Mouse (Mus musculus): ENCODE measurements around the gene 1700025G04Rik. TPM values are rescaled to one million over a fixed set of nuclear protein-coding genes. Genes with fewer than 3 reads are reported as not detected.

Gene 1700025G04Rik
- polyA plus RNA-seq, 1 experiment from 2014 or later: 29.1 TPM

- ATAC-seq (ENCODE audit: low read depth): no peak
- 88% methylated on average over 5 of the region's 5 CpGs for WGBS
- no peaks in the 10 kb centered on the region for H3K4me1 ChIP-seq (ENCODE audit: control insufficient read depth, insufficient read depth, low read length)
- H3K36me3 ChIP-seq (ENCODE audit: control insufficient read depth, insufficient read depth, low read length): no peaks in the 10 kb centered on the region
- H3K9ac ChIP-seq (replicated peaks; ENCODE audit: low read depth, low read length): no peak overlapping the region
- no peak overlapping the region for H3K4me3 ChIP-seq (ENCODE audit: low read depth, low read length)
- H3K9me3 ChIP-seq (ENCODE audit: control insufficient read depth, low read length): no peaks in the 10 kb centered on the region
- H3K27me3 ChIP-seq (ENCODE audit: control insufficient read depth, insufficient read depth, low read length): no peaks in the 10 kb centered on the region
- no peak overlapping the region for H3K4me2 ChIP-seq (ENCODE audit: low read depth, low read length)
- no peak overlapping the region for H3K27ac ChIP-seq (ENCODE audit: low read depth, low read length)
These were observed 217.0 kb downstream of the 1700025G04Rik start for GRCm38 (mm10) chr1:151872971-151873370.

- Histone ChIP-seq H3K36me3 (ENCODE audit: control insufficient read depth, insufficient read depth, low read length) (no peaks in the 10 kb centered on the region), H3K9me3 (ENCODE audit: control insufficient read depth, low read length) (no peaks in the 10 kb centered on the region), H3K9ac (replicated peaks; ENCODE audit: low read depth, low read length) (no peak overlapping the region), H3K4me1 (ENCODE audit: control insufficient read depth, insufficient read depth, low read length) (no peaks in the 10 kb centered on the region), H3K27ac (ENCODE audit: low read depth, low read length) (no peak overlapping the region), H3K4me3 (ENCODE audit: low read depth, low read length) (no peak overlapping the region), H3K4me2 (ENCODE audit: low read depth, low read length) (no peak overlapping the region), H3K27me3 (ENCODE audit: control insufficient read depth, insufficient read depth, low read length) (no peaks in the 10 kb centered on the region)
- 95% methylated on average over 6 of the region's 6 CpGs for WGBS
- ATAC-seq (ENCODE audit: low read depth): no peak
These were observed 225.6 kb downstream of the 1700025G04Rik start for GRCm38 (mm10) chr1:151864326-151864725.

GRCm38 (mm10) chr1:151863797-151864147 lies 226.2 kb downstream of the 1700025G04Rik start:
- H3K27ac ChIP-seq (ENCODE audit: low read depth, low read length): no peak overlapping the region
- no peak overlapping the region for H3K4me2 ChIP-seq (ENCODE audit: low read depth, low read length)
- 83% methylated on average over 12 of the region's 12 CpGs for WGBS
- H3K4me3 ChIP-seq (ENCODE audit: low read depth, low read length): no peak overlapping the region
- no peaks in the 10 kb centered on the region for H3K4me1 ChIP-seq (ENCODE audit: control insufficient read depth, insufficient read depth, low read length)
- ATAC-seq (ENCODE audit: low read depth): no peak
- no peaks in the 10 kb centered on the region for H3K9me3 ChIP-seq (ENCODE audit: control insufficient read depth, low read length)
- no peaks in the 10 kb centered on the region for H3K27me3 ChIP-seq (ENCODE audit: control insufficient read depth, insufficient read depth, low read length)
- H3K9ac ChIP-seq (replicated peaks; ENCODE audit: low read depth, low read length): no peak overlapping the region
- H3K36me3 ChIP-seq (ENCODE audit: control insufficient read depth, insufficient read depth, low read length): no peaks in the 10 kb centered on the region

GRCm38 (mm10) chr1:151863135-151863796 lies 226.7 kb downstream of the 1700025G04Rik start:
- H3K27me3 ChIP-seq (ENCODE audit: control insufficient read depth, insufficient read depth, low read length): no peaks in the 10 kb centered on the region
- H3K4me3 ChIP-seq (ENCODE audit: low read depth, low read length): no peak overlapping the region
- no peaks in the 10 kb centered on the region for H3K9me3 ChIP-seq (ENCODE audit: control insufficient read depth, low read length)
- H3K9ac ChIP-seq (replicated peaks; ENCODE audit: low read depth, low read length): no peak overlapping the region
- WGBS: 85% methylated on average over 17 of the region's 17 CpGs
- H3K27ac ChIP-seq (ENCODE audit: low read depth, low read length): no peak overlapping the region
- H3K4me1 ChIP-seq (ENCODE audit: control insufficient read depth, insufficient read depth, low read length): no peaks in the 10 kb centered on the region
- no peaks in the 10 kb centered on the region for H3K36me3 ChIP-seq (ENCODE audit: control insufficient read depth, insufficient read depth, low read length)
- ATAC-seq (ENCODE audit: low read depth): no peak
- H3K4me2 ChIP-seq (ENCODE audit: low read depth, low read length): no peak overlapping the region

GRCm38 (mm10) chr1:151862109-151862508 lies 227.8 kb downstream of the 1700025G04Rik start:
- Histone ChIP-seq H3K27ac (ENCODE audit: low read depth, low read length) (no peak overlapping the region), H3K4me2 (ENCODE audit: low read depth, low read length) (no peak overlapping the region), H3K9me3 (ENCODE audit: control insufficient read depth, low read length) (no peaks in the 10 kb centered on the region), H3K36me3 (ENCODE audit: control insufficient read depth, insufficient read depth, low read length) (no peaks in the 10 kb centered on the region), H3K27me3 (ENCODE audit: control insufficient read depth, insufficient read depth, low read length) (no peaks in the 10 kb centered on the region), H3K4me3 (ENCODE audit: low read depth, low read length) (no peak overlapping the region), H3K9ac (replicated peaks; ENCODE audit: low read depth, low read length) (no peak overlapping the region), H3K4me1 (ENCODE audit: control insufficient read depth, insufficient read depth, low read length) (no peaks in the 10 kb centered on the region)
- WGBS: 93% methylated on average over 8 of the region's 8 CpGs
- ATAC-seq (ENCODE audit: low read depth): no peak

GRCm38 (mm10) chr1:151861334-151861995 lies 228.5 kb downstream of the 1700025G04Rik start:
- Histone ChIP-seq H3K36me3 (ENCODE audit: control insufficient read depth, insufficient read depth, low read length) (no peaks in the 10 kb centered on the region), H3K27me3 (ENCODE audit: control insufficient read depth, insufficient read depth, low read length) (no peaks in the 10 kb centered on the region), H3K9me3 (ENCODE audit: control insufficient read depth, low read length) (no peaks in the 10 kb centered on the region), H3K27ac (ENCODE audit: low read depth, low read length) (no peak overlapping the region), H3K4me1 (ENCODE audit: control insufficient read depth, insufficient read depth, low read length) (no peaks in the 10 kb centered on the region), H3K4me2 (ENCODE audit: low read depth, low read length) (no peak overlapping the region), H3K9ac (replicated peaks; ENCODE audit: low read depth, low read length) (no peak overlapping the region), H3K4me3 (ENCODE audit: low read depth, low read length) (no peak overlapping the region)
- no peak for ATAC-seq (ENCODE audit: low read depth)
- 72% methylated on average over 20 of the region's 20 CpGs for WGBS

GRCm38 (mm10) chr1:151858474-151858873 lies 231.5 kb downstream of the 1700025G04Rik start:
- H3K9ac ChIP-seq (replicated peaks; ENCODE audit: low read depth, low read length): no peak overlapping the region
- no peaks in the 10 kb centered on the region for H3K4me1 ChIP-seq (ENCODE audit: control insufficient read depth, insufficient read depth, low read length)
- no peak overlapping the region for H3K4me2 ChIP-seq (ENCODE audit: low read depth, low read length)
- no peak overlapping the region for H3K4me3 ChIP-seq (ENCODE audit: low read depth, low read length)
- H3K27me3 ChIP-seq (ENCODE audit: control insufficient read depth, insufficient read depth, low read length): no peaks in the 10 kb centered on the region
- no peaks in the 10 kb centered on the region for H3K9me3 ChIP-seq (ENCODE audit: control insufficient read depth, low read length)
- WGBS: 97% methylated on average over 1 of the region's 1 CpGs
- no peak for ATAC-seq (ENCODE audit: low read depth)
- H3K27ac ChIP-seq (ENCODE audit: low read depth, low read length): no peak overlapping the region
- H3K36me3 ChIP-seq (ENCODE audit: control insufficient read depth, insufficient read depth, low read length): no peaks in the 10 kb centered on the region

- H3K4me1 ChIP-seq (ENCODE audit: control insufficient read depth, insufficient read depth, low read length): no peaks in the 10 kb centered on the region
- no peak overlapping the region for H3K4me3 ChIP-seq (ENCODE audit: low read depth, low read length)
- 59% methylated on average over 1 of the region's 1 CpGs for WGBS
- no peak overlapping the region for H3K9ac ChIP-seq (replicated peaks; ENCODE audit: low read depth, low read length)
- no peaks in the 10 kb centered on the region for H3K27me3 ChIP-seq (ENCODE audit: control insufficient read depth, insufficient read depth, low read length)
- H3K27ac ChIP-seq (ENCODE audit: low read depth, low read length): no peak overlapping the region
- ATAC-seq (ENCODE audit: low read depth): no peak
- H3K4me2 ChIP-seq (ENCODE audit: low read depth, low read length): no peak overlapping the region
- no peaks in the 10 kb centered on the region for H3K36me3 ChIP-seq (ENCODE audit: control insufficient read depth, insufficient read depth, low read length)
- H3K9me3 ChIP-seq (ENCODE audit: control insufficient read depth, low read length): no peaks in the 10 kb centered on the region
These were observed 234.4 kb downstream of the 1700025G04Rik start for GRCm38 (mm10) chr1:151855561-151855960.

- H3K4me3 ChIP-seq (ENCODE audit: low read depth, low read length): no peak overlapping the region
- no peak overlapping the region for H3K27ac ChIP-seq (ENCODE audit: low read depth, low read length)
- H3K9me3 ChIP-seq (ENCODE audit: control insufficient read depth, low read length): no peaks in the 10 kb centered on the region
- no peak overlapping the region for H3K9ac ChIP-seq (replicated peaks; ENCODE audit: low read depth, low read length)
- H3K4me2 ChIP-seq (ENCODE audit: low read depth, low read length): no peak overlapping the region
- no peak for ATAC-seq (ENCODE audit: low read depth)
- no peaks in the 10 kb centered on the region for H3K4me1 ChIP-seq (ENCODE audit: control insufficient read depth, insufficient read depth, low read length)
- H3K27me3 ChIP-seq (ENCODE audit: control insufficient read depth, insufficient read depth, low read length): no peaks in the 10 kb centered on the region
- H3K36me3 ChIP-seq (ENCODE audit: control insufficient read depth, insufficient read depth, low read length): no peaks in the 10 kb centered on the region
- WGBS: 22% methylated on average over 3 of the region's 3 CpGs
These were observed 237.9 kb downstream of the 1700025G04Rik start for GRCm38 (mm10) chr1:151851976-151852375.

Measured in neural tube, embryonic 14.5 days (tissue).